Mouse (Mus musculus): ENCODE results near the gene Msrb3.

DNA sequence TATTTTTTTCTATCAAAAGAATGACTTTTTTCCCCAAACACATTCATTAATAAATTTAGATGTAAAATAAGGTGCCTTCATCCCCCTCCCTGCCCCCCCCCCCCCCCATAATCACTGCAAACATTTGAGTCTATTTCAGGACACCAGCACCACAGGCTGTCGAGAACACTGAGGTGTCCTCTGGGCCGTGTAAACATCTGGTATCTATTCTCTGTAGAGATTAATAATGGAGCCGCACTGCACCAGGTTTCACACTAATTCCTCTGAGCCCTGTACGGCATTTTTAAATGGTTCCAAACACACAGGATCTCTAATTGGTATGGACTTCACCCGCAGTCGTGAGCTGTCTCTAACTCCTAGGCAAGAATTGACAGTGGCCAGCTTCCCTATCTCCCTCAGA is 97.8 kb downstream of the Msrb3 start:
- no peak for TF ChIP-seq JUND (conservative IDR thresholded peaks at IDR 0.05; ENCODE audit: low read depth, low read length)
- TF ChIP-seq USF2 (conservative IDR thresholded peaks at IDR 0.05; ENCODE audit: low read depth, low read length): no peak
- no peak for TF ChIP-seq CTCF (conservative IDR thresholded peaks at IDR 0.05 in 1 of 2, IDR thresholded peaks at IDR 0.05 in 1 of 2; ENCODE audit: low read depth in 2 of 2, low read length in 2 of 2)
- no peak for TF ChIP-seq BHLHE40 (IDR thresholded peaks at IDR 0.05; ENCODE audit: low read depth, low read length)
- TF ChIP-seq ZKSCAN1 (IDR thresholded peaks at IDR 0.05; ENCODE audit: borderline replicate concordance, low read depth, low read length): no peak
- TF ChIP-seq MEF2A (IDR thresholded peaks at IDR 0.05; ENCODE audit: borderline replicate concordance, low read depth, low read length): no peak
- TF ChIP-seq KAT2A (IDR thresholded peaks at IDR 0.05; ENCODE audit: insufficient replicate concordance, low read length): no peak
- no peak for TF ChIP-seq E2F4 (IDR thresholded peaks at IDR 0.05; ENCODE audit: insufficient replicate concordance, low read depth, low read length)
- no peak for TF ChIP-seq MAZ (IDR thresholded peaks at IDR 0.05; ENCODE audit: low read depth, low read length)
- TF ChIP-seq MXI1 (IDR thresholded peaks at IDR 0.05; ENCODE audit: low read depth, low read length): no peak
- TF ChIP-seq POLR2A (IDR thresholded peaks at IDR 0.05; ENCODE audit: low read depth, low read length): no peak
- TF ChIP-seq CHD2 (IDR thresholded peaks at IDR 0.05; ENCODE audit: low read length): no peak
- TF ChIP-seq ELF1 (IDR thresholded peaks at IDR 0.05; ENCODE audit: low read depth, low read length): no peak
